Mouse (Mus musculus) cerebellum, adult (tissue): Measurements from ENCODE around the gene Tubb2b.

Experiments used
- ATAC-seq: cut with Nextera tagmentation; 2 replicates; pipeline ENCODE4 v1.9.2; 2017; ENCODE audit warnings: mild to moderate bottlenecking, moderate library complexity, mixed read lengths; ENCODE audit not compliant: insufficient number of reproducible peaks, low FRiP score, low TSS enrichment

Gene Tubb2b

DNA sequence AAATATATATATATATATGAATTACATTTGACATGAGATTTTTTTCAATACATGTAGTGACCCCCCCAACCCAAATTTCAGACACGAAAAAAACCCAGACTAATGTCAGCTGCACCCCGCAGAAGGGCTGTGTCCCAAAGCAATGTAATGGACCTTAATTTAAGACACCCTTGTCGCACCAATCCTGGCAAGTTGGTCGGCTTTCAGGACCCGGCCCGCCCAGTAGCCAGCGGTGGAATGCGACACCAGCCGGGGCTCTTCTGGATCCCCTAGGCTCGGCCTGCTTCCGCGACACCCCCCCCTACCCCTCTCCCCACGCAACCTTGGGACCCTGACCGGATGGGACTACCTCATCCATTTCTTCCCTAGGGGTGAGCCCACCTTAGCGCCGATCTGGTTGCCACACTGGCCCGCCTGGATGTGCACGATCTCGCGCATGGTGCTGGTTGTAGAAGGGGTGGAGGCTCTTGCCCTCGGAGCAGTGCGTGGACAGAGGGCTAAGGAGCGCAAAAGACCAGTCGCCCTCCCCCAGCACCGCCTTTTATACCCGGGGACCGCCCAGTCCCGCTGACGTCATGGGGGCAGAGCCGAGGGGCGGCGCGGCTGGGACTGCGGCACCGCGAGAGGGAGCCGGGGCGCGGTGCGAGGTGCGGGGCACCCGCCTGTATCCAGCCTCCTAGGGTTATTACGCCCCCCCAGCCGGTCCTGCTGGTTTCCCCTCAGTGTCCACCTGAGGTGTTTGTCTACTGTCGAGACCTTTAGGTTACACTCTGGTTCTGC, 52.6 kb downstream of the Tubb2b start, which contains the start of gene Tubb2a:
Gene Tubb2a (minus strand): TSS at position 516 of the 780 bp plus-strand sequence.
- peak; percentile 87 for ATAC-seq
